Mouse (Mus musculus) intestine, embryonic 16.5 days (tissue): ENCODE results near the gene Acot7. TPM values are rescaled to one million over a fixed set of nuclear protein-coding genes. Genes with fewer than 3 reads are reported as not detected.

ENCODE experiments used
- ATAC-seq: fragments of 200-750 bp; cut with Nextera tagmentation; 2 replicates; pipeline ENCODE4 v1.8.0; 2017; ENCODE audit warnings: moderate TSS enrichment, moderate library complexity
- H3K27ac ChIP-seq: fragments of 300-500 bp; sonication (generic); 2 replicates; pipeline ENCODE4 v1.5.1; 2014; ENCODE audit warnings: mild to moderate bottlenecking, low read length
- H3K27me3 ChIP-seq: fragments of 300-500 bp; sonication (generic); replicated peaks from 2 replicates; pipeline ENCODE4 v1.6.1; 2014; ENCODE audit warnings: low read length, control low read depth, mixed read lengths; ENCODE audit not compliant: control insufficient read depth, insufficient read depth
- H3K36me3 ChIP-seq: fragments of 300-500 bp; sonication (generic); 2 replicates; pipeline ENCODE4 v1.6.1; 2014; ENCODE audit warnings: low read length, control low read depth; ENCODE audit not compliant: control insufficient read depth, insufficient read depth
- H3K4me1 ChIP-seq: fragments of 300-500 bp; sonication (generic); 2 replicates; pipeline ENCODE4 v1.6.1; 2014; ENCODE audit warnings: low read length, control low read depth, mixed read lengths; ENCODE audit not compliant: control insufficient read depth, insufficient read depth
- H3K4me2 ChIP-seq: fragments of 300-500 bp; sonication (generic); 2 replicates; pipeline ENCODE4 v1.6.1; 2014; ENCODE audit warnings: low read depth, low read length, control low read depth
- H3K4me3 ChIP-seq: fragments of 300-500 bp; sonication (generic); 2 replicates; pipeline ENCODE4 v1.5.1; 2014; ENCODE audit warnings: mild to moderate bottlenecking, low read length
- H3K9ac ChIP-seq: fragments of 300-500 bp; sonication (generic); 2 replicates; pipeline ENCODE4 v1.6.1; 2014; ENCODE audit warnings: low read depth, low read length
- H3K9me3 ChIP-seq: fragments of 300-500 bp; sonication (generic); 2 replicates; pipeline ENCODE4 v1.6.1; 2016; ENCODE audit warnings: low read length, control low read depth; ENCODE audit not compliant: control insufficient read depth
- WGBS: fragments of 180-500 bp; shearing (Covaris S2); extraction: QIAGEN DNeasy Blood & Tissue Kit; methylation state at CpG from one replicate; pipeline ENCODE4 v1.1.7; 2014; 5-methylcytosine and 5-hydroxymethylcytosine counted together
- polyA plus RNA-seq: library from polyadenylated mRNA; unstranded; fragments of >200 nt; fragmentation: Nextera tagmentation; extraction: Ambion mirVana; gene quantifications from 2 replicates; pipeline ENCODE4 v1.2.1, GENCODE M21; 2015

Acot7 gene
- polyA plus RNA-seq, 1 experiment from 2014 or later = 52.5 TPM

GRCm38 (mm10) chr4:152298836-152299235, 120.9 kb downstream of the Acot7 start:
- ATAC-seq = no peak
- Histone ChIP-seq H3K9me3 (no peaks in the 10 kb centered on the region), H3K27me3 (no peaks in the 10 kb centered on the region), H3K36me3 (peaks cover 4% of the 10 kb centered on the region; the same call in 1 of the 2 replicates), H3K9ac (no peak overlapping the region), H3K4me2 (no peak overlapping the region), H3K4me3 (no peak overlapping the region), H3K27ac (no peak overlapping the region), H3K4me1 (peaks cover 12% of the 10 kb centered on the region)
- WGBS = 86% methylated on average over 14 of the region's 14 CpGs

- WGBS = 91% methylated on average over 8 of the region's 8 CpGs
- Histone ChIP-seq H3K4me3 (no peak overlapping the region), H3K4me1 (peaks cover 11% of the 10 kb centered on the region), H3K36me3 (peaks cover 4% of the 10 kb centered on the region; the same call in 1 of the 2 replicates), H3K27ac (no peak overlapping the region), H3K9me3 (no peaks in the 10 kb centered on the region), H3K4me2 (no peak overlapping the region), H3K27me3 (no peaks in the 10 kb centered on the region), H3K9ac (no peak overlapping the region)
- no peak for ATAC-seq
These were observed 122.4 kb downstream of the Acot7 start for GRCm38 (mm10) chr4:152300375-152300774.

GRCm38 (mm10) chr4:152302012-152302411, 124.1 kb downstream of the Acot7 start:
- Histone ChIP-seq H3K36me3 (peaks cover 4% of the 10 kb centered on the region; the same call in 1 of the 2 replicates), H3K27ac (no peak overlapping the region), H3K4me3 (no peak overlapping the region), H3K4me2 (no peak overlapping the region), H3K4me1 (peaks cover 9% of the 10 kb centered on the region), H3K27me3 (no peaks in the 10 kb centered on the region), H3K9ac (no peak overlapping the region), H3K9me3 (no peaks in the 10 kb centered on the region)
- 77% methylated on average over 11 of the region's 11 CpGs for WGBS
- ATAC-seq = no peak

GRCm38 (mm10) chr4:152303172-152303571, 125.2 kb downstream of the Acot7 start:
- peaks cover 6% of the 10 kb centered on the region; the same call in 1 of the 2 replicates for H3K4me1 ChIP-seq
- ATAC-seq = no peak

GRCm38 (mm10) chr4:152304685-152305084, 126.8 kb downstream of the Acot7 start:
- WGBS = 94% methylated on average over 6 of the region's 6 CpGs
- Histone ChIP-seq H3K4me2 (no peak overlapping the region), H3K4me3 (no peak overlapping the region), H3K27me3 (no peaks in the 10 kb centered on the region), H3K36me3 (peaks cover 4% of the 10 kb centered on the region; the same call in 1 of the 2 replicates), H3K27ac (no peak overlapping the region), H3K9ac (no peak overlapping the region), H3K9me3 (no peaks in the 10 kb centered on the region), H3K4me1 (no peaks in the 10 kb centered on the region)
- no peak for ATAC-seq

More at GRCm38 (mm10) chr4:152303172-152303571, 125.2 kb downstream of the Acot7 start:
- no peak overlapping the region for H3K27ac ChIP-seq
- H3K36me3 ChIP-seq = peaks cover 4% of the 10 kb centered on the region; the same call in 1 of the 2 replicates
- no peak overlapping the region for H3K4me3 ChIP-seq
- no peak overlapping the region for H3K4me2 ChIP-seq
- WGBS = 87% methylated on average over 10 of the region's 10 CpGs
- H3K9ac ChIP-seq = no peak overlapping the region
- no peaks in the 10 kb centered on the region for H3K27me3 ChIP-seq
- no peaks in the 10 kb centered on the region for H3K9me3 ChIP-seq

- Histone ChIP-seq H3K9ac (no peak overlapping the region), H3K36me3 (peaks cover 4% of the 10 kb centered on the region; the same call in 1 of the 2 replicates), H3K27ac (no peak overlapping the region), H3K4me1 (no peaks in the 10 kb centered on the region), H3K4me2 (no peak overlapping the region), H3K4me3 (no peak overlapping the region), H3K27me3 (no peaks in the 10 kb centered on the region), H3K9me3 (no peaks in the 10 kb centered on the region)
- WGBS = 68% methylated on average over 6 of the region's 6 CpGs
- ATAC-seq = no peak
These were observed 128.1 kb downstream of the Acot7 start for GRCm38 (mm10) chr4:152305991-152306390.

- no peaks in the 10 kb centered on the region for H3K9me3 ChIP-seq
- H3K4me2 ChIP-seq = no peak overlapping the region
- WGBS = 86% methylated on average over 9 of the region's 9 CpGs
- H3K9ac ChIP-seq = no peak overlapping the region
- H3K36me3 ChIP-seq = peaks cover 4% of the 10 kb centered on the region; the same call in 1 of the 2 replicates
- H3K27ac ChIP-seq = no peak overlapping the region
- ATAC-seq = no peak; the same call in 1 of the 2 replicates
- H3K27me3 ChIP-seq = peaks cover 9% of the 10 kb centered on the region; the same call in 1 of the 2 replicates
- no peaks in the 10 kb centered on the region for H3K4me1 ChIP-seq
- no peak overlapping the region for H3K4me3 ChIP-seq
These were observed 129.6 kb downstream of the Acot7 start for GRCm38 (mm10) chr4:152307542-152307941.

- peak overlapping the region; percentile 79 for H3K4me2 ChIP-seq
- WGBS = 5% methylated on average over 14 of the region's 14 CpGs
- peaks cover 48% of the 10 kb centered on the region for H3K27me3 ChIP-seq
- no peaks in the 10 kb centered on the region; the same call in 1 of the 2 replicates for H3K36me3 ChIP-seq
- no peak overlapping the region; the same call in 1 of the 2 replicates for H3K9ac ChIP-seq
- H3K27ac ChIP-seq = no peak overlapping the region
- peaks cover 16% of the 10 kb centered on the region for H3K4me1 ChIP-seq
- H3K4me3 ChIP-seq = peak overlapping the region; percentile 42; the same call in 1 of the 2 replicates
- no peaks in the 10 kb centered on the region for H3K9me3 ChIP-seq
- peak; percentile 29; the same call in 1 of the 2 replicates for ATAC-seq
These were observed 134.3 kb downstream of the Acot7 start for GRCm38 (mm10) chr4:152312186-152312585.

- peak overlapping the region; percentile 42 for H3K4me3 ChIP-seq
- H3K4me1 ChIP-seq = peaks cover 17% of the 10 kb centered on the region
- no peaks in the 10 kb centered on the region for H3K9me3 ChIP-seq
- ATAC-seq = peak; percentile 58
- H3K27ac ChIP-seq = no peak overlapping the region
- H3K27me3 ChIP-seq = peaks cover 55% of the 10 kb centered on the region
- WGBS = 0% methylated on average over 29 of the region's 29 CpGs
- H3K4me2 ChIP-seq = peak overlapping the region; percentile 79
- peak overlapping the region; percentile 48 for H3K9ac ChIP-seq
- no peaks in the 10 kb centered on the region; the same call in 1 of the 2 replicates for H3K36me3 ChIP-seq
These were observed 135.3 kb downstream of the Acot7 start for GRCm38 (mm10) chr4:152313211-152313632.
